Mouse (Mus musculus) C2C12 (cell line): ENCODE data around the gene Jade1.

ENCODE experiments used
- CEBPB ChIP-seq: IDR thresholded peaks from one replicate; pipeline ENCODE4 v1.6.1; 2011; ENCODE audit warnings: low read depth, mild to moderate bottlenecking, control low read depth, moderate library complexity
- CTCF ChIP-seq: IDR thresholded peaks from one replicate; pipeline ENCODE4 v1.5.1; 2011; ENCODE audit not compliant: control insufficient read depth, insufficient read depth, insufficient read length
- MAX ChIP-seq: IDR thresholded peaks from one replicate; pipeline ENCODE4 v1.6.1; 2011; ENCODE audit warnings: mild to moderate bottlenecking, control low read depth
- USF1 ChIP-seq: IDR thresholded peaks from one replicate; pipeline ENCODE4 v1.6.1; 2011; ENCODE audit warnings: low read depth, mild to moderate bottlenecking, control low read depth, moderate library complexity

- no peak for TF ChIP-seq CTCF
- TF ChIP-seq MAX, result no peak
- TF ChIP-seq USF1, result no peak
- no peak for TF ChIP-seq CEBPB
Measured at GRCm38 (mm10) chr3:41572131-41572530, 16.6 kb downstream of the Jade1 start.
